Mouse (Mus musculus): ENCODE results near the gene Rhox2e.
"Not testable (repeated sequence)": the region's sequence is repeated elsewhere in the genome, so short reads cannot be mapped to it uniquely, and the experiment has no call there.

Rhox2e gene

GRCm38 (mm10) chrX:37530152-37530551, at the start of gene Rhox2e:
Gene Rhox2e (plus strand): TSS chrX:37530452.
- not testable (repeated sequence) for DNase-seq (ENCODE audit: inconsistent age in 2 of 2, low spot score in 1 of 2)

DNA sequence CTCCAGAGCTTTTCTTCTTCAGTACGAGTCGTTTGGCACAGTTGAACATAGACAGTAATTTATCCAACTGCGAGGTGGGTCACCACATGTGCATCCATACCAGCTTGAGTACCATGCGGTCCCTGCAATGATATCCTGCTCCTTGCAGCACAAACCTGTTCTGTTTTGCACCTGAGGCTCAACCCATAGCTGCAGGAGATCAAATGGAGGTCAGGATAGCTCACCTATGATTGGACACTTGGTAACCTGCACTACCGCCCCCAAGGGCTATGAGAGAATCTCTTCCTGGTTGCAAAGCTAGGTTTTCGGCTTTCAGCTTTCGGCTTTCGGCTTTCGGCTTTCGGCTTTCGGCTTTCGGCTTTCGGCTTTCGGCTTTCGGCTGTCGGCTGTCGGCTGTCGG, 16.2 kb upstream of the Rhox2e start, which contains the start of gene Rhox4d:
Rhox4d (plus strand) TSS at position 301 of the 400 bp plus-strand sequence.
- DNase-seq (ENCODE audit: inconsistent age in 2 of 2, low spot score in 1 of 2), result not testable (repeated sequence)

GRCm38 (mm10) chrX:37541719-37542118, 11.5 kb downstream of the Rhox2e start, which contains the start of gene Rhox3e:
Gene Rhox3e (plus strand): TSS chrX:37542019.
- DNase-seq (ENCODE audit: inconsistent age in 2 of 2, low spot score in 1 of 2), result not testable (repeated sequence)

GRCm38 (mm10) chrX:37557112-37557511, 26.9 kb downstream of the Rhox2e start, which contains the start of gene Rhox4e:
Gene Rhox4e (plus strand): TSS chrX:37557412.
- not testable (repeated sequence) for DNase-seq (ENCODE audit: inconsistent age in 2 of 2, low spot score in 1 of 2)

DNA sequence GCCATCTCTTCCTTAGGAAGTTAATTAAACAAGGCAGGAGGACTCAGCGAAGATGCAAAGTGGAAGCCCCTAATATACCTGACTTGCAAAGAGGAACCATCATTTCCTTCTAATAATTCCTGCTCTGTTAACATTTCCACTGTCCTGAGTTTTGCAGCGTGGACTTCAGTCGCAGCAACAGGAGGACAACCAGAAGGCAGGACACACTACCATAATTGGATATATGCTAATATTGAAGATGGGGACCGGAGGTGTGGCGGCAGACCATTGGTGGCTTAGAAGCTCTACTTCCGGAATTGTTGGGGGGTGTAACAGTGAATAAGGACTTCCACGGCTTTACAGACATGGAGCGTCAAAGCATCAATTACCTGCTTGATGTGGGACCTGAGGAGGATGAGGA, 40.9 kb downstream of the Rhox2e start, which contains the start of gene Rhox2f:
Rhox2f (plus strand) TSS at position 301 of the 400 bp plus-strand sequence.
- not testable (repeated sequence) for DNase-seq (ENCODE audit: inconsistent age in 2 of 2, low spot score in 1 of 2)

DNA sequence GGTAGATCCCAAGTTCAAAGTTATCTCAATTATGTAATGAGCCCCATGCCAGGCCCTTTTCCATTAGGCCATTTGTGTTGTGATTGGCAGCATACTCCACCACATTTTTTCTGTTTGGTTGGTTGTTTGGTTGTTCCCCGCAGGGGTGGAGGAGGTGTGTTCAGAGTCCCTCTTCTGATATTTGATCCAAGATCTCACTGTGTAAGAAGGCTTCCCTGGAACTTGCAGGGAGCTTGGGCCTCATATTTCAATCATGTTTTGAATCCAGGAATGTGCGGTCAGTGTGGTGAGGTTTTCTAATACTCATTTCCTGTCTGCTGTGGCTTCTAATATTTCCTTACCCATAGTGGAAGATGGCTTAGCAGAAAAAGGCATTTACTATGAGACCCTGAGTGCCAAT, 42.4 kb downstream of the Rhox2e start:
- not testable (repeated sequence) for DNase-seq (ENCODE audit: inconsistent age in 2 of 2, low spot score in 1 of 2)

- not testable (repeated sequence) for DNase-seq (ENCODE audit: inconsistent age in 2 of 2, low spot score in 1 of 2)
Measured at GRCm38 (mm10) chrX:37580692-37581091, 50.4 kb downstream of the Rhox2e start, which contains the start of gene Rhox3f. Gene Rhox3f (plus strand): TSS chrX:37580992.
